Mouse (Mus musculus) C2C12 (cell line): ENCODE data around the gene Olfr123.

Experiments
- CEBPB ChIP-seq: IDR thresholded peaks from one replicate; pipeline ENCODE4 v1.6.1; 2011; ENCODE audit warnings: low read depth, mild to moderate bottlenecking, control low read depth, moderate library complexity
- CTCF ChIP-seq: IDR thresholded peaks from one replicate; pipeline ENCODE4 v1.5.1; 2011; ENCODE audit not compliant: control insufficient read depth, insufficient read depth, insufficient read length
- FOSL1 ChIP-seq: IDR thresholded peaks from one replicate; pipeline ENCODE4 v1.8.0; 2011; ENCODE audit warnings: mild to moderate bottlenecking, low read length; ENCODE audit not compliant: poor library complexity, insufficient read depth, severe bottlenecking
- MAX ChIP-seq: IDR thresholded peaks from one replicate; pipeline ENCODE4 v1.6.1; 2011; ENCODE audit warnings: mild to moderate bottlenecking, control low read depth
- MYOD1 ChIP-seq: IDR thresholded peaks from one replicate; pipeline ENCODE4 v1.6.1; 2011; ENCODE audit warnings: low read depth; ENCODE audit not compliant: control insufficient read depth, insufficient read length
- USF1 ChIP-seq: IDR thresholded peaks from one replicate; pipeline ENCODE4 v1.6.1; 2011; ENCODE audit warnings: low read depth, mild to moderate bottlenecking, control low read depth, moderate library complexity

DNA sequence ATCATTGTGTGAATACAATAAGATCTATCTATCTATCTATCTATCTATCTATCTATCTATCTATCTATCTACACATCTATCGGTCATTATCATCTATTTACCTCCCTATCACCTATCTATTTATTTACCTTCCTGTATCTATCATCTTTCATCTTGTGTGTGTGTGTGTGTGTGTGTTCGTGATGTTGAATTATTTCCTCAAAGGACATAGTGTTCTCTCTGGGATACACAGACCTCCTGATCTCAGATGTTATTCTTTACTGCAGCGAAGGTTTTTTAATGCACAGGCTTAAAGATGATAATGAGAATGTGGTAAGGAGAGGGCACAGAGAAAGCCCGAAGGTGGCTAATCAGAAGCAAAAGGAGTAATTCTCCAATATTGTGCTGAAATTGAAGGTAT is 25.0 kb upstream of the Olfr123 start, which contains the start of gene Olfr122:
- TF ChIP-seq MAX (no peak), CTCF (no peak), FOSL1 (no peak), USF1 (no peak), CEBPB (no peak), MYOD1 (no peak)
